8 mouse cellular contexts compared by ENCODE assay signal in genomic region chr13:42303180-42303929, GRCm38 (mm10). TPM values are rescaled to one million over a fixed set of nuclear protein-coding genes. Genes with fewer than 3 reads are reported as not detected.
DNase-seq lines count a peak whose midpoint lies in the region; ATAC-seq lines count a peak whose summit lies in the region.

No protein-coding gene starts in this region.

- peak overlapping the region; percentile 79 for H3K4me2 ChIP-seq in intestine, embryonic 15.5 days (replicated peaks)

- peak overlapping the region; percentile 40; the same call in 1 of the 2 replicates for H3K4me3 ChIP-seq in intestine, embryonic 15.5 days (replicated peaks)

- H3K27me3 ChIP-seq in intestine, embryonic 15.5 days (replicated peaks) = 0 out of 2 replicates have a peak, but pooled peaks cover 7% of the 10 kb centered on the region

- WGBS in intestine, embryonic 15.5 days = 34% methylated on average over 11 of the region's 11 CpGs

- peak overlapping the region; percentile 36; the same call in 1 of the 2 replicates for H3K27ac ChIP-seq in intestine, embryonic 15.5 days

- DNase-seq in frontal cortex, postnatal 10 days (ENCODE audit: low spot score in 2 of 2) = no peak
- peak; percentile 15 for DNase-seq in embryo, embryonic 11 days
- DNase-seq in lung, postnatal 25 days (ENCODE audit: low spot score) = peak; percentile 33
- DNase-seq in gastrocnemius, postnatal 10 days = no peak
- DNase-seq in layer of hippocampus, postnatal 14 days (ENCODE audit: low spot score in 2 of 2) = no peak
- DNase-seq in spleen, postnatal 10 days (ENCODE audit: low spot score in 2 of 2) = no peak

- H3K36me3 ChIP-seq in intestine, embryonic 15.5 days = no peaks in the 10 kb centered on the region

- ATAC-seq in frontal cortex, adult (ENCODE audit: low TSS enrichment) = peak; percentile 51
- ATAC-seq in intestine, embryonic 15.5 days = no peak; the same call in 1 of the 2 replicates

- H3K9me3 ChIP-seq in intestine, embryonic 15.5 days = no peaks in the 10 kb centered on the region

- peaks cover 26% of the 10 kb centered on the region for H3K4me1 ChIP-seq in intestine, embryonic 15.5 days (replicated peaks)

- H3K9ac ChIP-seq in intestine, embryonic 15.5 days = no peak overlapping the region

RNA-seq across cellular contexts. Expression of gene Edn1, which starts 2.1 kb away (rescaled TPM):
- 5.4 and 6.9 TPM in 2 replicates for polyA plus RNA-seq in intestine, embryonic 15.5 days (2015; fragmentation: Nextera tagmentation; extraction: Ambion mirVana)
- 1 to 10 TPM; 1.3 to 1.7 TPM for total RNA-seq in gastrocnemius, postnatal 10 days (2021)
- 1 to 10 TPM; 3.5 to 4.1 TPM for total RNA-seq in layer of hippocampus, postnatal 14 days (2021)

Comparison
In these comparisons a context has a peak if more than half of its experiments do, and no peak if none do; other contexts are left out.
1. DNase-seq: peak in embryo, embryonic 11 days (single experiment) and lung, postnatal 25 days (single experiment); none in frontal cortex, postnatal 10 days (0 of 2), gastrocnemius, postnatal 10 days (single experiment), layer of hippocampus, postnatal 14 days (0 of 2) and spleen, postnatal 10 days (0 of 2).